Mouse (Mus musculus) frontal cortex, postnatal 25 days (tissue): Measurements from ENCODE around the gene Cp.
"Not testable (repeated sequence)": the region's sequence is repeated elsewhere in the genome, so short reads cannot be mapped to it uniquely, and the experiment has no call there.

ENCODE experiments used
- DNase-seq, 2 experiments: peaks; one replicate each; pipeline ENCODE4 v3.0.0; 2022; ENCODE audit warnings: low spot score in 2 of 2

The Cp gene

DNA sequence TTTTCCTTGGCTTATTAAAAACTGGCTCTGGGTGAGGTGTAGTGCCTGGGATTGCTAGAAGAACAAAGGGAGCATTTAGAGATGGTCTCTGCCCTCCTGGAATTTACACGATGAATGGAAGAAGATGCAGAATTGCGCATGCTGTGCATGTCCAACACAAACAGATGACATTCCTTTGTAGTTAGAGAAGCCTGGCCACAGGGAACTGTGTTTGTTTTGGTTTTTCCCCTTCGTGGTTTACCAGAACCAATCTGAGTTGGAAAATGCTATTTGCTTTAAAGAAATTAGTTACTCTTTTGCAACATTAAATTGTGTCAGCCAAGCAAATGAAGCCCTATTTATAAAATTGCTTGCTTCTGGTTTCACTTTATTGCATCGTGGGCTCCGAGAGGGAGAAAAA is at the start of gene Cp:
Cp (plus strand) TSS at position 170 of the 400 bp plus-strand sequence.
- DNase-seq = no peak

DNA sequence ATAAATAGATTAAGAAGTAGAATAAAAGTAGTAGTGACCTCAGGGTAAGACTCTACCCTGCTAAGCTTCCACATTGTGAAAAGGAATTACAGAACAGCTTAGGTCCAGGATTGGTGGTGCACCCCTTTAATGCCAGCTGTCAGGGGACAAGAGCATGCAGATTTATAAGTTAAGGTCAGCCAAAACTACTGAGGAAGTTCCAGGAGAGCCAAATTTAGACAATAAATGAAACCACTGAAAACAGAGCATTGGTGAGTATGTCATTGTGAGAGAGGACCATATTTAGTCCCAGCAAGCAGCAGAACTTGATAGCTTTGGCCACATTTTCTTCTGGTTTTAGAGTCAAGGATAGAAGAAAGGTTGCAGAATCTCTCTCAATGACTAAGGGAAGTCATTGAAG is 8.3 kb upstream of the Cp start:
- DNase-seq = no peak

DNA sequence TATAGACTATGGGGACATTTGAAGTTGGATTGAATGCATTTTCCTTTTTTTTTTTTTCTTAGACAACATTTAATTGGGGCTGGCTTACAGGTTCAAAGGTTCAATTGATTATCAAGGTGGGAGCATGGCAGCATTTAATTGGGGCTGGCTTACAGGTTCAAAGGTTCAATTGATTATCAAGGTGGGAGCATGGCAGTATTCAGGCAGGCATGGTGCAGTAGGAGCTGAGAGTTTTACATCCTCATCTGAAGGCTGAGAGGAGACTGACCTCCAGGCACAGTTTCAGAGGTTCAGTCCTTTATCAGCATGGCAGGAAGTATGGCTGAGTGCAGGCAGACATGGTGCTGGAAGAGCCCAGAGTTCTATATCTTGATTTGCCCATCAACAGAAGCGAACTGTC is 7.5 kb upstream of the Cp start:
- DNase-seq = not testable (repeated sequence)

DNA sequence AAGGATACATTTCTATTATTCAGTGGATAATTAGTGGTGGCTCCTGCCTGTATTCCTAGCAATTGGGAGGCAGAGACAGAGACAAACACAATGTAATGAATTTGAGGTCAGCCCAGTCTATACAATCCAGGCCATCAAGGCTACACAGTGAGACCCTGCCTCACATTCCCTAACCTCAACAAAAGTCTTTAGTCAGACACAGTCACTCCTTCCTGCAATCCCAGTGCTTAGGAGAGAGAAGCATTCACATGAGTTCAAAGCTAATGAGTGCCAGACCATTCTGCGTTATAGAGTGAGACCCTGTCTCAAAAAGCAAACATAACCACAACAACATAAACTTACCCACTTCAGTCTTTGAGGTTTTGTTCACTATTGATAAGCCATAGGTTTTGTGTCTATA is 3.4 kb upstream of the Cp start:
- DNase-seq = no peak

DNA sequence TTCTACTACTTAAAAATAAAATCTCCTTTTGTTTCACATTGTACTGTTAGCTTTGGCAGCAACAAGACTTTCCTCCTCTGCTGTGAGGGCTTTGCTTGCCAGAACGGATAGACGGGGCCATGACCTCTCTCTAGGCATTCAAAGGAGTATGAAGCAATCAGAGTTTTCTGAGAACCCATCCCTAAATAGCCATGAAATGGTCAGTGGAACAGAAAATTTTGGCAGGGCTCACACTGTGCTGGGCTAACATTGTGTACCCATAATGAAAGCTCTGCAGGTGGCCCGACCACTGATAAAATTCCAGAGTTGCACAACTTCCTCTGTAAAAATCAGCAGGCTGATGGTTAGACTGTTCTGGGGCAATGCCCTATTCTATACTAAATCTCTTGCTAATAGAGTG is 3.0 kb upstream of the Cp start:
- peak in 1 of 2 experiments; percentile 3 for DNase-seq

DNA sequence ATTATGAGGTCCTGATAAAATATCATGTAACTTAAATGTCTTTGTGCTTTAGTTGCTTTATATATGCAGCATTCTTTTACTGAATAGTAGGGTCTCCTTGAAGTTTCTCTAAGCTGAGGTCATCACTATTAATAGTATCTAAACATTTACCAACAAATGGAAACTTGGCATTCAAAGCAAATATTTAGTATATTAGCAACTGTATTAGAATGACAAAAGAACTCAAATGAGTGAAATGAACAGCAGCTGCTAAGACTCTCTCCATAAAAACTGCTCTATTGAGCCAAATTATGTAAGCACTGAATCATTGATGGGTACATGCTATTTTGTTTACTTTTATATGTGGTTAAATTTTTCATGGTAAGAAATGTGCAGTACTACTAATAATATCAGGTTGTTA is 1.2 kb downstream of the Cp start:
- no peak for DNase-seq

DNA sequence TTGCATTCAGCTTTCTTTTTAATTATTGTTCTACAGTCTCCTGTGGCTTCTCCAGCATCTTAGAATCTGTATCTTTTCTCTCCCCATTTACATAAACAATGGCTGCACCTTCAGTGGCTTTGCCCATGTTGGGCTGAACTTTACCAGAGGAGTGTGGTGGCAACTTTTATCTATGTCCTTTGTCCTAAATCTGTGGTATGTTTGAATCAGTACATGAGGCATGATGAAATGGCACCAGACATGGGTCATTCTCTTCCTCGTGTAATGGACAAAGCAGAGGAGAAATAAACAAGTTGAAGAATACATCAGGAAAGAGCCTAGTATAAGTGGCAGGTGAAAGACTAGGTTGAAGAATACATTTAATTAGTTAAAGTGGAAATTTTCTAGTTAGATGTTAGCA is 2.1 kb downstream of the Cp start:
- no peak for DNase-seq

DNA sequence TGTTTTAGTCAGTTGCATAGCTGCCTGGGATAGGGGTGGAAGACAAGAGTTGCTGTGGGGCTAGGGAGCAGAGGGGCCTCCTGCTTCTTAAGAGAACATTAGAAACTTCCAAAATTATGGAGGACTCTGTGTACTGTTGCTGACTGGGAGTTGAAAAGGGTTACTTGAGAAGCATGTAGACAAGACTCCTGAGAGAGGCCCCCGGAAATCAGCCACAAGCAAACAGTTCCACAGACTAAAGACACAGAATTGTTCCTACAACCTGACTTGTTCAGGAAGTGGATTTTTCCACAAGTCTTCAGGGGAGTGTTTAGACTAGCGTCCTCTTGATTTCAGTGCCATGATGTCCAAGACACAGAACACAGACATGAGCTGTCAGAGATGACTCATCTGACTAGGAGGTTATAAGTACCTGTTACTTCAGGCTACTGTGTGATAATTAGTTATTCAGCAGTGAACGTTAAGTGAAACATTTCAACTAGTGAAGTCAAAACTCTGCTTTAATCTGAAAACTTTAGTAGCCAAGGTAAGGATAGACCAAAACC is 3.8 kb downstream of the Cp start:
- DNase-seq = no peak

DNA sequence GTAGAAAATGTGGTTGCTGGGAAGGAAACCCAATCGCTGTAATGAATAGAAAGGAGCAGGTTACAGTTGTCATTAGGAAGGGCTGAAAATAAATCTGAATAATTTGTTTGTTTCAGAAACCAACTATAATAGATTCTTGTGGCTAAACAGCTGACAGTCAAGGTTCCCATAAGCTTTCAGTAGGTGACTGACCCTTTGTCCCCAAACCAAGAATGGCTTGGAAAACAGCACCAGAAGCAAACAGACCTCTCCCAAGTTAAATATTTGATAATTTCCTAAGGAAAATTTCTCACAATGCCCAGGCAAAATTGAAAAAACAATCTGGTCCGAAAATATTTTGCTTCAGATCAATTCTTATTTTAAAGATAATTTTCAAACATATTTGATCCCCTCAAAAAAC is 4.5 kb downstream of the Cp start:
- no peak for DNase-seq

DNA sequence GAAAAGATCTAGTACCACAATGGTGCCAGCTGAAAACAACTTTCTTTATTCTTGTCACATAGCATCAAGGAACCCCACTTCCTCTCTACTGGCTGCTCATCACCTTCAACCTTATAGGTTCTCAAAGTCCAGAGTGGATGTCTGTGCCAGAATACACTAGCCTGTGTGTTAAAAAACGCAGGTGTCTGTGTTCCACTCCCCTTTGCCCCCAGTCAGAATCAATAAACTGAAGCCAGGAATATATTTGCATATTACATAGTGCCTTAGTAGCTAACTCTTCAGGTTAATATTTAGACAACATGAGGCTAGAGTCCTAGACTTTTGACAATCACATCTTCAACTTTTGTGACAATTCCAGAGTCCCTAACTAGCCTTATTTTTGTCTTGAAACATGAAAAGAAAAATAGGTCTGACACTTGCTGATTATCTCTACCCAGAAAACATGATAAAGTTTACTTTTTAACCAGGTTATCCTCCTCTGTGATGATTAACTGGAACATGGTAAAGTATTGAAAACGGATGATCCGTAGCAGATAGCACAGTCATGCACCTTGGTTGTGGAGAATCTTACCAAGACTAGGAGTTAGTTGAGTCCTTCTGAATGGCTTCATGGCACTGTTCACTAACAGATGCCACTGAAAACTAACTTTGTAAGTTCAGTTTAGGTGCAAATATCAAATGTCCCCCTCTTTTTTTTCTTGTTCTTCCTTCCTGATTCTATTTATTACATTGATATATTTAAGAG is 6.1 kb downstream of the Cp start:
- DNase-seq = no peak

DNA sequence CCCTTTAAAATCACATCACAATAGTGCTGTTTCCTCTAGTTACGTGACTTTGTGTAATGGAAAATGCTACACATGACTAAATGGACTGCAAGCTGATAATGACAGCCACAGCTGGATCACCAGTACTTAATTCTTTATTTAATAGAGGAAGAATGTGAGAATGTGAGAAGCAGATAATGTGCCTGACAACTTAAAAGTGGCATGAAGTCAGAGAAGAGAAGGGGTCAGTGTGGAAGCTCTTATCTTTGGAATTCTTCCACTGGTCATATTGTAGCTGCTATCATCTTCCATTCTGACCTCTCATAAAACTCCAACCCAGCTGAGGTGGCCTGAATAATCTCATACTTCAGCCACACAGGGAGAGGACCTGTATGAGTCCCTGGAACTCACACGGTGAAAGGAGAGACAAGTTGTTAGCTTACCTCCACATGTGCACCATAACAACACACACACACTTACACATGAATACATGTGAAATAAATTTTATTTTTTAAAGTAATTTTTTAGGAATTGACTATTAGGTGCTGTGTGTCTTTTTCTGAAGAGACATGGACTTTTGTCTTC is 7.9 kb downstream of the Cp start:
- no peak for DNase-seq

DNA sequence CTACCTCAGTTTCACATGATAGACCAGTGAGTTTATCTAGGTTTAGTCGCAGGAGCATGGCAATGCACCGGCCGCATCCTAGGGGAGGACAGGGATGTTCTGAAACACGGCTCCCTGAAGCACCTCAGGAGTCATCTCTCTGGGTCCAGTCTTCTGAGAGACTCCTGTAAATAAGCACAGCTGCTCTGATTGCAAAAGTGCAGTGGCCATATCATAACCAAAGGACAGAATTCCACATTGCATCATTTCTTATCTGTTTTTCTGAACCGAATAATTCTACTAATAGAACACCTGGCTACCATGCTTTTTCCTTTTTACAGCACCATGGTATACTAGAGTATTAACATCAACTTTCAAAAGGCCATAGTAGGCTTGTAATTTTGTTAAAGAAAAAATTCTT is 8.4 kb downstream of the Cp start:
- no peak for DNase-seq

DNA sequence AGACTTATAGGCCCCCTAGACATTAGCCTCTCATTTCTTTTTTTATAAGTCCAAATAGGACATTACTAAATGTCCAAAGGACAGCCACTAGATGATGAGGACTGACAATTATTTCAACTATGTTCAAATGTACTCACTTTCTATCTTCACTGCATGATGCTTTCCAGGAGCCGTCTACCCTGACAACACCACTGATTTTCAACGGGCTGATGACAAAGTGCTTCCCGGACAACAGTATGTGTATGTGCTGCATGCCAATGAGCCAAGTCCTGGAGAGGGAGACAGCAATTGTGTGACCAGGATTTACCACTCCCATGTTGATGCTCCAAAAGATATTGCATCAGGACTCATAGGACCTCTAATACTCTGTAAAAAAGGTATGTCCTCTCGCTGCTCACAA is 9.2 kb downstream of the Cp start:
- no peak for DNase-seq

DNA sequence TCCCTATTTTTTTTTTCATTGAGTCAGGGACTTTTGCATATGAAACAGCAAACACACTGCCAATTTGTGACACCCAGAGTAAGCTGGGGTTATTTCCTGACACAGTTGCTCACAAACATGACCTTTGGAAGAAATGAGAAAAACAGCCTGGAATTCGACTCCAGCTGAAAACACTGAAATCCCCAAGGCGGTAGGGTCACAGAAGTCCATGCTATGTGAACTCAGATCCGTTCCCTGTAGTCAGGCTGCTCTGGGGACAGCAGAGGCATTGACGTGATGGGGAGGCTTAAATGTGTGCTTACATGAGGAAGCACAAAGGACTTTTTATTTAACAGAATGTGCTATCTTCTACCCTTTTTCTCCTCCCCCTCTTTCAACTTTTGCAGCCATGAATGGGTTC is 21.6 kb downstream of the Cp start:
- DNase-seq = no peak

DNA sequence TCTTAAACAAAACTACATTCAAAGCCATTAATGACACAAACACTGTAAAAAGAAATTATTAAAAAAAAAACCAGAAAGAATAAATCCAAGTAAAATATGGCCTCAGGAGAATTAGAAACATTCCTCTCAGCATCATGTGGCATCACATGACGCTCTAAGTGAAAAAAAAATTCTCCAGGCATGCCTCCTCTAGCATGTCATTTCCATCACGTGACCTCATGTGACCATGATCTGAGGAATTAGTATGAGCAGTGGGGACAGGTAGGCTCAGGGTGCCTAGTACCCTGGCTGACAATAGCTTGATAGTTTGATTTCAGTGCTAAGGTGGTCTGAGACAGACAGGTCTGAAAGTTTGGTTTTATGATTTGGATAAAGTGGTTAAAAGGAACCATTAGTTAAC is 24.3 kb downstream of the Cp start:
- no peak for DNase-seq

DNA sequence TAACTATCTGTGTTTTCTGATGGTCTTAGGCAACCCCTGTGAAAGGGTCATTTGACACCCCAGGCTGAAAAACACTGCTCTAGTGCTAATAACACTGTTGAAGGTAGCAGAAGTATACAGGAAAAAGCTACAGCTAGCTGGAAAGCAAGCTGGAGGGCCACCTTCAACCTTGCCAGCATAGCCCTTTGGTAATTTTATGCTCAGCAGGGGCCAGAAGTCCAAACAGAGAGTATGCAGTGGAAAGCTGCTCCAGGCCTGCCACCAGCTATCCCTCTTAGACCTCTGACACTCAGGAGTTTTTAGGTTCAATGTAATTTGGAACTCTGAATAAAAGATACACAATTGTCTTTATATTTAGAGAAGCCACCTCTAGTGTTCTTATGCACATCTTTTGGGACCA is 26.0 kb downstream of the Cp start:
- no peak for DNase-seq

DNA sequence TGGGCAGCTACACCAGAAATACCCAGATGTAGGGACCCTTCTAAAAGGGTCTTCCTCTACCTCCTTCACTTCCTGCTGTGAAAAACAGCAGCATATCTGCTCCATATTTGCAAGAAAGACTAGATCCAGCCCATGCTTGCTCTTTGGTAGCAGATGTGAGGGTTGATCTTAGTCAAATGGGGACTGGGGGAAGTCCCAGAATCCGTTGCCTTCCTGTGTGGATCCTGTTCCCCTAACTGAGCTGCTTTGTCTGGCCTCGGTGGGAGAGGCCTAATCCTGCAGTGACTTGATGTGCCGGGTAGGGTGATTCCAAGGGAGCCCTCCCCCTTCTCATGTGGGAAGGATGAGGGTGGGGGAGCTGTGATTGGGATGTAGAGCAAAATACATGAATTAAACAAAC is 29.3 kb downstream of the Cp start:
- no peak for DNase-seq

DNA sequence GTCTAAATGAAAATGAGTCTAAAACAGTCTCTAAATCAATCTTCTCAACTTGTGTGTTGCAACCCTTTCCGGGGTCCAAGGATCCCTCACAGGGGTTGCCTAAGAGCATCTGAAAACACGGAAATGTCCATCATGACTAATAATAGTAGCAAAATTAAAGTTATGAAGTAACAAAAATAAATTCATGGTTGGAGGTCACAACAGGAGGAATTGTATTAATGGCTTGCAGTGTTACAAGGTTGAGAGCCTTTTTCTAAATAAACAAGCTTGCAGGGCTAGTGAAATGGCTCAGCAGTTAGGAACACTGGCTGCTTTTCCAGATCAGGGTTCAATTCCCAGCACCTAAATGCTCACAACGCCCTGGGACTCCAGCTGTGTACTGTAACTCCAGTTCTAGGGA is 33.2 kb downstream of the Cp start:
- no peak for DNase-seq

DNA sequence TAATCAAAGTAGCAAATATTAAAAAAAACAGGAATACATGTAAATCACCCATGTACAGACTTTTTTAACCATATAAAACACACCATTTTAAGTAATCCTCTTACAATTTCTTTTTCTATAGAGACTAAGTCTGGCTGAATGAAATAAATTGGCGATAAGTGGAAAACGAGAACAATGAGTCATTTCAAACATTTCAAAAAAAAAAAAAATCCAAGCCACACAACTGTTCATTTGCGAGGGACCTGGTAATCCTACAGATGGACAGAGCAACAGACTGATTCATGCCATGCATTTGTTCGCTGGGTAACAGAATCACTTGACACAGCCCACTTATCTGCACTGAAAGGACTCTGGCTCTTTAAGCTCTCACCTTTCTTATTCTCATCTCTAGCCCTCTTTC is 35.5 kb downstream of the Cp start:
- no peak for DNase-seq

DNA sequence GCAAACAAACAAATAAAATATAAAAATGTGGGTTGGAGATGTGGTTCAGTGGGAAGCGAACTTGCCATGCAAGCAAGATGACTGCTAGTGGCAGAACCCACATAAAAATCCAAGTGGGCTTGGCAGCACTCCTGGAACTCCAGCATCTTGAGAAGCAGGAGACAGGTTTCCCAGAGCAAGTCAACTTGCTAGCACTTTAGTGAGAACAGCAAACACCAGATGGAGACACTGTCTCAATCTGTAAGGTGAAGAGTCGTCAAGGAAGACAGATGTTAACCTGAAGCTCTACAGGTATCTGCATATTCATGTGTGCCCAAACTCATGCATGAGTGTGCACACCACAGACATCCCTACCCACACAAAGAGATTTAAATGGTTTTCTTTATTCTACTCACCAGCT is 42.7 kb downstream of the Cp start:
- DNase-seq = no peak

DNA sequence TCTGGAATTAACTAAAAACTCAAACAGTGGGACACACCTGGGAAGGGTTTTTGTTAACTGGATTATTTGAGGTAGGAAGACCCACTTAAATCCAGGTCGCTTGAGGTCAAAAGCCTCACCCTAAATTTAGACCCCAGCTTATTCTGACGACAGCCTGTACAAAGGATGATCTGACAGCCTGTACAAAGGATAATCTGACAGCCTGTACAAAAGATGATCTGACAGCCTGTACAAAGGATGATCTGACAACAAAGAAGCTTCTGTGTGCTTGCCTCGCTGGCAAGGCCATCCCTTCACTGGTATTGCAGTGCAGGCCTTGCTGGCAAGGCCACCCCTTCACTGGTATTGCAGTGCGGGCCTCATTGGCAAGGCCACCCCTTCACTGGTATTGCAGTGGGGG is 44.0 kb downstream of the Cp start:
- no peak for DNase-seq

DNA sequence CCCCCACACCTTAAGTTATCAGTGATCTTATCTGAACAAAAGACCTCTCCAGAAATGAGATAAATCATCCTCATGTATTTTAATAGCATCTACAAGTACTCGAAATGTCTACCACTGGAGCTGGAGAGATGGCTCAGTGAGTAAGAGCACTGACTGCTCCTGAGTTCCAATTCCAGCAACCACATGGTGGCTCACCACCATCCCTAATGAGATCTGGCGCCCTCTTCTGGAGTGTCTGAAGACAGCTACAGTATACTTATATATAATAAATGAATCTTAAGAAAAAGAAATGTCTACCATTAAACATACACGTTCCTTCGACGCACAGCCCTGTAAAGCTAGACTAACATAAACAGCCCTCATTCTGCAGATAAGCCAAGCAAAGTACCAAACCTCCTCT is 45.9 kb downstream of the Cp start:
- no peak for DNase-seq

DNA sequence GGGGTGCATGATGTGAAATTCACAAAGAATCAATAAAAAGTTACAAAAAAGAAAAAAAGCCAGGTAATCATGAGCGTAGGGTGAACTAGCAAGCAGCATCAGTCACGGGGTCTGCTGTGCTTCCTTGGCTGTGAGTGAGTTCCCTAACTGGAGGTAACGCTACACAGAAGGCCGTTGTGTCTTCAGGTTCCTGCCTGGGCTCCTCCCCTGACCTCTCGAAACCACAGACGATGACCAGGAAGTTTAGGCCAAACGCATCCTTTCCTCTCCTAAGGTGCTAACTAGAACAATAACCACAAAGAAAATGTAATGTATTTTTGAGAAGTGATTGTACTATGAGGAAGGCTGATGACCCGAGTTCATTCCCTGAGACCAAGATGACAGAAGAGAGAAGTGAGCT is 47.6 kb downstream of the Cp start:
- no peak for DNase-seq

DNA sequence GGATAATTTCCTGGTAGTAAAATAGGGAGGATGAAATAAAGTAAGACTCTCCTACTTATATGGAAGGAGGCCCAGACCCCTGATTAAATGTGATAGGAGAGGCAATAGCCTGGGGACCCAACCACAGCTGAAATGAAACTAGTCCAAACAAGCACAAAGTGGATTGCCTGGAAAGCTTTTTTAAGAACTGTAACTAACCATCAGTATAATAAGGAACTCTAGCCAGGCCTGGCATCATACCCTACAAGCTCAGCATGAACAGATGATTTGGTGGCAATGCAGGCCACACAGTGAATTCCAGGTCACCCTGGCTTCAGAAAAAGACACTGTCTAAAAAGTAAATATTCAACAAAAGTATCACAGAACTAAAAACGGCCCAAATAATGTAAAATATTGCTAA is 48.8 kb downstream of the Cp start:
- DNase-seq = no peak
